Mouse (Mus musculus) CD4-positive, CD25-positive, alpha-beta regulatory T cell, adult 2 months (primary cell): ENCODE measurements around the gene Ank3.

Experiments used
- DNase-seq: peaks from one replicate; pipeline ENCODE4 v3.0.0-alpha.2; 2012; ENCODE audit warnings: low read depth, low spot score

The Ank3 gene

GRCm38 (mm10) chr10:69762977-69763376 lies 364.4 kb downstream of the Ank3 start:
- no peak for DNase-seq

- no peak for DNase-seq
These were observed 365.8 kb downstream of the Ank3 start for GRCm38 (mm10) chr10:69764402-69764801.

- no peak for DNase-seq
These were observed 378.6 kb downstream of the Ank3 start for GRCm38 (mm10) chr10:69777065-69777645.

- no peak for DNase-seq
These were observed 379.2 kb downstream of the Ank3 start for GRCm38 (mm10) chr10:69777736-69778135.

GRCm38 (mm10) chr10:69779246-69779645 lies 380.7 kb downstream of the Ank3 start:
- no peak for DNase-seq

GRCm38 (mm10) chr10:69781491-69781890 lies 382.9 kb downstream of the Ank3 start:
- DNase-seq, result peak; percentile 2

GRCm38 (mm10) chr10:69785235-69785634 lies 386.7 kb downstream of the Ank3 start:
- DNase-seq, result no peak

GRCm38 (mm10) chr10:69785692-69786091 lies 387.1 kb downstream of the Ank3 start:
- DNase-seq, result no peak

GRCm38 (mm10) chr10:69786220-69786993 lies 387.8 kb downstream of the Ank3 start:
- DNase-seq, result no peak

GRCm38 (mm10) chr10:69787379-69787778 lies 388.8 kb downstream of the Ank3 start:
- DNase-seq, result no peak

GRCm38 (mm10) chr10:69790606-69791005 lies 392.0 kb downstream of the Ank3 start:
- no peak for DNase-seq

GRCm38 (mm10) chr10:69791951-69792350 lies 393.4 kb downstream of the Ank3 start:
- no peak for DNase-seq

GRCm38 (mm10) chr10:69792400-69792799 lies 393.8 kb downstream of the Ank3 start:
- no peak for DNase-seq

- peak; percentile 2 for DNase-seq
These were observed 394.5 kb downstream of the Ank3 start for GRCm38 (mm10) chr10:69793079-69793478.

GRCm38 (mm10) chr10:69795656-69796055 lies 397.1 kb downstream of the Ank3 start:
- DNase-seq, result no peak

- DNase-seq, result no peak
These were observed 397.9 kb downstream of the Ank3 start for GRCm38 (mm10) chr10:69796421-69796886.

- DNase-seq, result no peak
These were observed 404.7 kb downstream of the Ank3 start for GRCm38 (mm10) chr10:69803135-69803756.

GRCm38 (mm10) chr10:69804613-69805012 lies 406.0 kb downstream of the Ank3 start:
- no peak for DNase-seq

GRCm38 (mm10) chr10:69810785-69811184 lies 412.2 kb downstream of the Ank3 start:
- no peak for DNase-seq

- DNase-seq, result no peak
These were observed 415.4 kb downstream of the Ank3 start for GRCm38 (mm10) chr10:69813823-69814522.

- no peak for DNase-seq
These were observed 422.7 kb downstream of the Ank3 start for GRCm38 (mm10) chr10:69821245-69821644.

- no peak for DNase-seq
These were observed 430.2 kb downstream of the Ank3 start for GRCm38 (mm10) chr10:69828770-69829169.
